Mouse (Mus musculus) midbrain, embryonic 10.5 days (tissue): ENCODE measurements around the gene Plcz1. TPM values are rescaled to one million over a fixed set of nuclear protein-coding genes. Genes with fewer than 3 reads are reported as not detected.

Source experiments
- DNase-seq: peaks from one replicate; pipeline ENCODE4 v3.0.0-alpha.2; 2017; ENCODE audit warnings: low spot score
- H3K27ac ChIP-seq: fragments of 300-500 bp; sonication (generic); replicated peaks from 2 replicates; pipeline ENCODE4 v1.5.1; 2016; ENCODE audit warnings: mild to moderate bottlenecking
- H3K27me3 ChIP-seq: fragments of 300-500 bp; sonication (generic); 2 replicates; pipeline ENCODE4 v1.6.1; 2016; ENCODE audit warnings: low read depth, mild to moderate bottlenecking; ENCODE audit not compliant: poor library complexity, severe bottlenecking
- H3K36me3 ChIP-seq: fragments of 300-500 bp; sonication (generic); 2 replicates; pipeline ENCODE4 v1.6.1; 2016; ENCODE audit warnings: mild to moderate bottlenecking, moderate library complexity
- H3K4me1 ChIP-seq: fragments of 300-500 bp; sonication (generic); 2 replicates; pipeline ENCODE4 v1.6.1; 2016
- H3K4me3 ChIP-seq: fragments of 300-500 bp; sonication (generic); 2 replicates; pipeline ENCODE4 v1.5.1; 2016; ENCODE audit warnings: mild to moderate bottlenecking, moderate library complexity
- H3K9me3 ChIP-seq: fragments of 300-500 bp; sonication (generic); replicated peaks from 2 replicates; pipeline ENCODE4 v1.6.1; 2016; ENCODE audit warnings: mild to moderate bottlenecking
- WGBS: fragments of 180-500 bp; shearing (Covaris S2); methylation state at CpG from one replicate; pipeline ENCODE4 v1.1.7; 2016; 5-methylcytosine and 5-hydroxymethylcytosine counted together
- polyA plus RNA-seq: library from polyadenylated mRNA; unstranded; fragments of >200 nt; fragmentation: Nextera tagmentation; extraction: Ambion mirVana; gene quantifications from 2 replicates; pipeline ENCODE4 v1.2.1, GENCODE M21; 2016

Gene Plcz1
- polyA plus RNA-seq, 1 experiment from 2014 or later = not detected

DNA sequence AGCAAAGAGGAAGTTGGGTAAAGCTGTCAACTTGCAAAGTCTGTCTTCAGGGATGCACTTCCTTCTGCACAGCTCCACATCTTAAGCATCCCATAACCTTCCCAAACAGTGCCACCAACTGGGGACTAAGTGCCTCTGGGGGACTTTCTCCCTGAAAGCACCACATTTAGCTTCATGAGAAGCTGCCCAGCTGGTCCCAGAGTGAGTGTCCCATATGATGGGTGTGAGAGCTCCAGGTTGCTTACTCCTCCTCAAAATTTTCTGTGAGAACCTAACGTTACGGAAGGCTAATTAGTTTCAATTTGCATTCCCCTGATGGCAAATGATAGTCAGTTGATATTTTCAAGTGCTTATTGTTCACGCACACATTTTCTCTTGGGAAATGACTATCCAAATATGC lies 57.2 kb downstream of the Plcz1 start:
- no peaks in the 10 kb centered on the region for H3K36me3 ChIP-seq
- no peaks in the 10 kb centered on the region for H3K27me3 ChIP-seq
- 96% methylated on average over 3 of the region's 3 CpGs for WGBS
- H3K4me1 ChIP-seq = no peaks in the 10 kb centered on the region; the same call in none of the 2 replicates
- no peaks in the 10 kb centered on the region for H3K9me3 ChIP-seq
- no peak overlapping the region for H3K4me3 ChIP-seq
- no peak for DNase-seq
- no peak overlapping the region for H3K27ac ChIP-seq

DNA sequence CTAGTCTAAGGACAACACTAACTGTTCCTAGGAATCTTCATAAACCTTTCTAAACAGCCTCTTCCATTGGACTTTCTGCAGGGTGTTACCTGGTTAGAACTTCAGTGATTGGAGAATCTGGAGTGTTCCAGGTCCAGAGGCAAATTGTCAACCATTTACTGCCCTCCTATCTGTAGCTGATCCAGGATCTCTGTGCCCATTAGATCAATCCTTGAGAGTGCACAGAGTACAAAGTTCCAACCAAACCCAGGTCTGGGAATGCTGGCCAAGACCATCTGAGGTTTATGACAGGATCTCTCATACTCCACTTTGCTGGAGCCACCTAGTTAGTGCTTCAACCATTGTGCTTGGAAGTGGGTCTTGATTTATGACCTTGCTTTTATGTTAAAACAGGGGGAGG lies 60.2 kb downstream of the Plcz1 start:
- Histone ChIP-seq H3K36me3 (no peaks in the 10 kb centered on the region), H3K27ac (no peak overlapping the region), H3K27me3 (no peaks in the 10 kb centered on the region), H3K9me3 (no peaks in the 10 kb centered on the region), H3K4me1 (peaks cover 4% of the 10 kb centered on the region; the same call in 1 of the 2 replicates), H3K4me3 (no peak overlapping the region)
- DNase-seq = no peak

DNA sequence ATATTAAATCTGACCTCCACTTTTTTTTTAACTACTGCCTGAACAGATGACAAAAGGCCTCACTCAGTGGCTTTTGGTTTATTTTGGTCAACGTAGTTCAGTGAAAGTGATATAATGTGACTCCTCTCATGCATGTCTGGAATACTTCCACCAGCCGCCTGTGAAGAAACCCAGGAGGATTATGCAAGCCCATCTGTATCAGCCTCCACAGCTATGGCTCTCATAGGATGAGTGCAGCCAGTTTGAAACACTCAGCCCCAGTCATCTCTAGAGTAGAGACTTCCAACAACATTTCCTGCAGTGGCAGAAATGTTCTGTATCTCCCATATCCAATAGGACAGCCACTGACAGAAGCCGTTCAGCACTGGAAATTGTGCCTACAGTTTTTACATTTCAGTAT lies 63.1 kb downstream of the Plcz1 start:
- peaks cover 4% of the 10 kb centered on the region; the same call in 1 of the 2 replicates for H3K4me1 ChIP-seq
- H3K9me3 ChIP-seq = no peaks in the 10 kb centered on the region
- H3K4me3 ChIP-seq = no peak overlapping the region
- H3K27me3 ChIP-seq = no peaks in the 10 kb centered on the region
- no peak for DNase-seq
- H3K36me3 ChIP-seq = no peaks in the 10 kb centered on the region
- whole genome bisulfite sequencing = 67% methylated on average over 3 of the region's 3 CpGs
- no peak overlapping the region for H3K27ac ChIP-seq

DNA sequence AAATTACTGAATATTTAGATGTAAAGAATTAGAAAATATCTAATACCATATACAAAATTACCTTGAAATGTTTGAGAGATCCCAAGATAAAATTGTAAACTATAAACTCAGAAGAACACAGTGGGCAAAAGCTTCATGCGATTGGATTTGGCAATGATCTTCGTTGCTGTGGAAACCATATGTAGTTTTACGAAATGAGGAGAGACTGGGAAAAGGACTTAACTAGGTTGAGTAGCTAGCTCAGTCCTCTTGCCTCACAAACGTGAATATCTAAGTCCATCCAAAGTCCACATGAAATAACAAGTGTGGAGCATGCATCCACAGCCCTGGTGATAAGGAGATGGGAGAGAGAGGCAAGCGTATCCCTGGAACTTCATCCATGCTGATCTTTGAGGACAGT lies 66.6 kb downstream of the Plcz1 start:
- no peak overlapping the region for H3K27ac ChIP-seq
- no peaks in the 10 kb centered on the region for H3K27me3 ChIP-seq
- H3K4me3 ChIP-seq = no peak overlapping the region
- H3K36me3 ChIP-seq = no peaks in the 10 kb centered on the region
- 87% methylated on average over 5 of the region's 5 CpGs for WGBS
- H3K4me1 ChIP-seq = peaks cover 4% of the 10 kb centered on the region; the same call in 1 of the 2 replicates
- DNase-seq = no peak
- no peaks in the 10 kb centered on the region for H3K9me3 ChIP-seq

DNA sequence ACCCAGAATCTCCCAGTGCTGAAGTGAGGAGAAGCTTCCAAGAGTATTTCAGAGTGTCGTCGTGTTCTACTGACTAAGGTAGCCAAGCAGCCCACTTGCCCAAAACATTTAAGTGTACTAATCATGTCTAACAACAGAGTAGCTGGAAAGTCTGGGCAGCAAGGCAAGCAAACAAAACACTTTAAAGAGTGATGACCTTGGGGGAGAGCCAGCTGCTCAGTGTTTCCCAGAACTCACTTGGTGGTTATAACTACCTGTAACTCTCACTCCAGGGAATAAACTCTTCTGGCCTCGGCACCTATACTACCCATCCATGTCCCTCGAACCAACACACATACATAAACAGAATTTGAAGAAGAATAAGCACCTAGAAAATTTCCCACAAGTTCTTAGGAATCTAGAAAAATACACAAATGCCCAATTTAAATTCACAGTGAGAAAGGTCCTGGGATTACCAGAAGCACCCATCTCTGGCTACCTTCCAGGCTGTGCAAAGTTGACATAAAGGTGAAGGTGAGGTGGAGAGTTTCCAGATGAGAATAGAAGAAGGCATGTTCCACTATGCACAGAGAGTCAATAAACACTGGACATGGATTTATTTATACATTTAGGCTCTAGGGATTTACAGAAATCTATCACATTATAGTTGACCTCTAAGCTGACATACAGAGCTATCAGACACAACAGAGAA lies 69.5 kb downstream of the Plcz1 start:
- Histone ChIP-seq H3K27ac (no peak overlapping the region), H3K4me1 (peaks cover 4% of the 10 kb centered on the region), H3K4me3 (no peak overlapping the region), H3K36me3 (no peaks in the 10 kb centered on the region), H3K27me3 (no peaks in the 10 kb centered on the region), H3K9me3 (no peaks in the 10 kb centered on the region)
- WGBS = 90% methylated on average over 4 of the region's 4 CpGs
- no peak for DNase-seq

DNA sequence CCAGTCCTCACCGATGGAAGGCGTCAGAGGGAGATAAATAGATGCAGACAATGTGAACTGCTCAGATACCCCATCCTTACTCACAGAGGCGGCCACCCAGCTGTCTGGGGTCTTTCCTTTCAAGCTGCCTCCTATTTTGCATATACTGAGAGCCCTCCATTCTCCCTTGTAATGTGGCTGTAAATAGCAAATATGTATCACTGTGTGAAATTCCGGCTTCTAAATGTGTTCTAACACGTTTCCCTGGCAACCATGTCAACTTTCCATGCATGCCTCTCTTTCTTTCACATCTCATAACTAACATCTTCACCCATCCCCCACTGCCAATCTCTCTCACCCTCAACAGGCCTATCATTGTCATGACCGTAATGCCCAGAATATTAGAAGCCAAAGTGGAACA lies 74.6 kb downstream of the Plcz1 start:
- WGBS = 53% methylated on average over 6 of the region's 6 CpGs
- DNase-seq = peak; percentile 17
- H3K27me3 ChIP-seq = no peaks in the 10 kb centered on the region
- H3K4me1 ChIP-seq = peaks cover 12% of the 10 kb centered on the region
- no peaks in the 10 kb centered on the region for H3K36me3 ChIP-seq
- H3K9me3 ChIP-seq = no peaks in the 10 kb centered on the region
- no peak overlapping the region for H3K4me3 ChIP-seq
- H3K27ac ChIP-seq = peak overlapping the region; percentile 30; the same call in 1 of the 2 replicates

DNA sequence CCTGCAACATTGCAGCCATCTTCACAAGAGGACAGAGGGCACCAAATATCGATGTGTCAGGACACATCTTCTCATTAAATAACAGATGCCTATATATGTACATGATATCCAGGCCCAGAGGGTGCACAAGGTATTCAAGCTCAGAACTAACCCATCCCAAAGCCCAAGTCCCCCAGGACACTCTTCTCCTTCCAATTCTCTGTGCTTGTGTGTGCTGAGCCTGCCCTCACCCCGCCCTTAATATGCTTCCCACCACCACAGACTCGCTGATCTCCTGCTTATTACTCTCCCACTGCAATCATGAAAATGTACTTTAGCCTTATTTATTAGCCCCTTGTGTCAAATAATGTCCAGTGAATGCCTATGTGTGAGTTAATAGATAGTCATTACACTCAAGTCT lies 76.4 kb downstream of the Plcz1 start:
- Histone ChIP-seq H3K4me3 (no peak overlapping the region), H3K4me1 (peaks cover 12% of the 10 kb centered on the region), H3K27me3 (no peaks in the 10 kb centered on the region), H3K27ac (no peak overlapping the region), H3K36me3 (no peaks in the 10 kb centered on the region), H3K9me3 (no peaks in the 10 kb centered on the region)
- 88% methylated on average over 3 of the region's 3 CpGs for WGBS
- DNase-seq = no peak

DNA sequence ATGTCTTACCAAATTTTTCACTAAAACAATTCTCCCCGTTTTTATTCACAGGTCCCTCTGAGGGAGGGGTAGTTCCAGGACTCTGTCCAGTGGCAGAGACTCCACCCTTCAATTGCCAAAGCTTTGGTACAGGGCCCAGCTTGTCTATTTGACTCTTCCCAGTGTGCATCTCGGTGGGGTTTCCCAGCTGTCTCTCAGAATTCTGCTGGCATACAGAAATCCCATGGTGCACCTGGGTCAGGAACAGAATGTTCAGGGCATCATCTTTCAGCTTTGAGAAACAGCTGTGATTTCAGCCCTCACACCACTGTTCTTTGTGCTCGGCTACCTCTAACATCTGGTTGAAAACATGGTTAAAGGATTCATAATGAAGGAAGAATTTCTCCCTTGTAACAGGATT lies 77.5 kb downstream of the Plcz1 start:
- Histone ChIP-seq H3K36me3 (no peaks in the 10 kb centered on the region), H3K27me3 (no peaks in the 10 kb centered on the region), H3K4me3 (no peak overlapping the region), H3K4me1 (peaks cover 12% of the 10 kb centered on the region), H3K9me3 (no peaks in the 10 kb centered on the region), H3K27ac (no peak overlapping the region)
- WGBS = 81% methylated on average over 3 of the region's 3 CpGs
- DNase-seq = no peak

DNA sequence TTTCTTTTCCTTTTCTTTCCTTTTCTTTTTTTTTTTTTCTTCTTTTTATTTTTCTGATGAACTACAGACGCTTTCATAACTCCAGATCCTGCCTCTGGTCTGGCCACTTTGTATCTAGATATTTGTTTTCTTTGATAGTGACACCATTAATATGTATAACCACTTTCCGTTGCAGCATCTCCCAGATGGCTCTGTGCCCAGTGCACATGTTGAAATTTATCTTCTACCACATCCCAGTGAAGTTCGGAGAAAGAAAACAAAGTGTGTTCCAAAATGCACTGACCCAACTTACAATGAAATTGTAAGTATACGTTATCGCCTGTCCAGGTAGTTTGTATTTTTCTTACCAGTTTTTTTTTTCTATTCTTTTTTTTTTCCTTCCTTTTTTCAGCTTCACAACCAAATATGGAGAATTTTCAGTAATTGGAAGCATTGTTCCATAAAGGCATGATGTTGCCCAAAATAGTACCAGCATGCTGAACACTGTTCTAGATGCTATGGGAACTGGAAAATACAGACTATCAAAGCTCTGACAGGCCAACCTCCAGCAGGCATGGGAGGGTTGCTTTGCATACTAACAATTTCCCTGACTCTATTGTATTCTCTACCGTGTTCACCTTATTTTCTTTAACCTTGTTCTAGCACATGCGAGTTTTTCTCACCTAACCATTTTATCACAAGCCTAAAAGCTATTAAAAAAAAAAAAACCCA lies 83.6 kb downstream of the Plcz1 start:
- Histone ChIP-seq H3K27ac (no peak overlapping the region), H3K4me3 (no peak overlapping the region), H3K9me3 (no peaks in the 10 kb centered on the region), H3K36me3 (no peaks in the 10 kb centered on the region), H3K27me3 (no peaks in the 10 kb centered on the region), H3K4me1 (no peaks in the 10 kb centered on the region)
- WGBS = 82% methylated on average over 7 of the region's 7 CpGs
- no peak for DNase-seq

DNA sequence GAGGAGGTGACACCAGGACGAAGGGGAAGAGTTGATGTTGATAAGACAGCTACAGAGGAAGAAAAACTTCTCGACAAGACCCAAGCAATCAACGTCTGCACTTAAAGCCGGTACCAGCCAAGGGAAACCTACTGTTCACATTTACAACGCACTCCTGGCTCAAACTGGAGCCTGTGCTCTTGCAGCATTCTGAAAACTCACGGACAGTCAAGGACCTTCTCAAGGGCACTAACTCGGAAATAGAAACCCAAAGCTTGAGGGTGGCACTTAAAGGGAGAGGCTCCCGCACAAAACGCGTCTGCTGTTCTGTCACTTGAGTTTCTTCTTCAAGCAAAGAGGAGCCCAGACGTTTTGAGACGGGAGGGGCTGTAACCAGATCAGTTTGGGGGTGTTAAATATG lies 87.7 kb downstream of the Plcz1 start:
- Histone ChIP-seq H3K4me3 (no peak overlapping the region), H3K36me3 (no peaks in the 10 kb centered on the region), H3K27ac (no peak overlapping the region), H3K9me3 (no peaks in the 10 kb centered on the region), H3K4me1 (no peaks in the 10 kb centered on the region), H3K27me3 (no peaks in the 10 kb centered on the region)
- WGBS = 86% methylated on average over 12 of the region's 12 CpGs
- DNase-seq = no peak

DNA sequence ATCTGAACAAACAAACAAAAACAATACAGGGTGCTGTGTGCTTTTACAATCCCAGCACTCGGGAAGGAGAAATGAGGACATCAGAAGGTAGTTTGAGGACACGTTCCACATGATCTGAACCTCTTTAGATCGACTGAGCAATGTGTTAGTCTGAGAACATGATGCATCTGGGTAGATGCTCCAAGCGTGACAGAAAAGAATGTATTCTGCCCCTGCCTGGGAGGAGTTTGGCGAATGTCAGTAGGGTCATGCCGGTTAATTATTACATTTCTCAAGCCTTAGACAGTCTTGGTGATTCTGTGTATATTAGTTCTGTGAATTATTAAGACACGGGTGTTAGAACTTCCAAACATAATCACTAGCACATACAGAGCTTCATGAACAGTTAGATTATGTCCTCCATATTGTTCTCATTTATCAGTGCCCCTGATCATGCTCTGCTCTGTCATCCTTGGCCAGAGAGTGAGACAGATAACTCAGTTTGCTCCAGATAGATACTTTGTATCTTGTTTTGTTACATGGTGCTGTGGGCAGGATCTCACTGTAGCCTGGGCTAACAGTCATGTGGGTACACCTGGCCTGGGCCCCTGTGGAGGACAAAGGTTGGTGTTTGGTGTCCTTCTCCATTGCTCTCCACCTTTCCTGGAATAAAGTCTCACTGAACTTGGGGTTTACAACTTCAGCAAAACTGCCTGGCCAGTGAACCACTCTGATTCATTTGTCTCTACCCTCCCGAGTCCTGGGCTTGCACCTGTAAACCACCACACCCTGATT lies 94.0 kb downstream of the Plcz1 start:
- DNase-seq = no peak
- H3K4me3 ChIP-seq = no peak overlapping the region
- 91% methylated on average over 8 of the region's 8 CpGs for WGBS
- no peaks in the 10 kb centered on the region for H3K27me3 ChIP-seq
- no peak overlapping the region for H3K27ac ChIP-seq
- no peaks in the 10 kb centered on the region for H3K9me3 ChIP-seq
- H3K36me3 ChIP-seq = no peaks in the 10 kb centered on the region
- no peaks in the 10 kb centered on the region for H3K4me1 ChIP-seq
